In the genomic region with DNA sequence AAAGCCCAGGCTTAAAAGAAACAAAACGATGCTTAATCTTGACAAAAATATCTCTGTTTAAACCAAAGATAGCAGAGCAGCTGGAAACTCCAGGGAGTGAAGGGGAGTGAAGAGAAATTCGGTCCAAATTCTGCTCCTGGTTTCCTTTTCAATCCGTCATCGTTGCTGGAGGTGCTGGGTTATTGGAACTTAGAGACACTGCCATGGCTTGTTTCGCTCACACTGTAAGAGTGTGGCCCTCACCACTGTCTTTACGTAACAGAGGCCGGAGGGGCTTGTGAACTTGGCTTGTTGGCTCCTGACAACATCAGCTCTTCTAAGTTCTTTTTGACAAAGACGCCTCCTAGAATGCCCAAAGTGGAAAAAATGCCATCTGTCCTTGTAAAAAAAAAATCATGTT, we compare ENCODE assay signal across 17 mouse cellular contexts.
DNase-seq lines count a peak whose midpoint lies in the region; ATAC-seq and TF ChIP-seq lines count a peak whose summit lies in the region.
"Had no signal": no experiment of that assay in that cellular context is flagged by ENCODE, and none has a peak within 500 bp of the region (broad histone marks: within the 10 kb centered on the region; RNA-seq: fewer than 3 reads in every experiment).

No protein-coding gene starts in this region.

- intact Hi-C loops in gastrocnemius, postnatal 36 days (cut with DNase I), result no loop called here

- H3K9ac ChIP-seq in stomach, embryonic 14.5 days (replicated peaks; ENCODE audit: low read depth, low read length), result no peak overlapping the region
- H3K9ac ChIP-seq in stomach, postnatal 0 days (ENCODE audit: low read length), result no peak overlapping the region
- H3K9ac ChIP-seq in intestine, postnatal 0 days (ENCODE audit: low read depth, low read length), result no peak overlapping the region
- H3K9ac ChIP-seq: embryonic facial prominence, embryonic 12.5 days; heart, embryonic 13.5 days; hindbrain, embryonic 15.5 days; limb, embryonic 15.5 days had no signal

- no peak overlapping the region for H3K4me2 ChIP-seq in stomach, embryonic 14.5 days (replicated peaks; ENCODE audit: low read depth, low read length)
- H3K4me2 ChIP-seq in stomach, postnatal 0 days (replicated peaks; ENCODE audit: low read depth), result no peak overlapping the region; the same call in 1 of the 2 replicates
- no peak overlapping the region for H3K4me2 ChIP-seq in intestine, postnatal 0 days (replicated peaks; ENCODE audit: low read depth)
- H3K4me2 ChIP-seq: embryonic facial prominence, embryonic 12.5 days; heart, embryonic 13.5 days; limb, embryonic 15.5 days had no signal

- H3K27me3 ChIP-seq in stomach, embryonic 14.5 days (ENCODE audit: control insufficient read depth, insufficient read depth, low read length), result no peaks in the 10 kb centered on the region
- no peaks in the 10 kb centered on the region for H3K27me3 ChIP-seq in stomach, postnatal 0 days (ENCODE audit: control insufficient read depth, insufficient read depth, low read length)
- no peaks in the 10 kb centered on the region for H3K27me3 ChIP-seq in intestine, postnatal 0 days (replicated peaks; ENCODE audit: control insufficient read depth, insufficient read depth, low read length)
- H3K27me3 ChIP-seq: embryonic facial prominence, embryonic 12.5 days; heart, embryonic 13.5 days; hindbrain, embryonic 15.5 days; limb, embryonic 15.5 days had no signal

- WGBS in stomach, embryonic 14.5 days, result 54% methylated on average over 8 of the region's 8 CpGs
- WGBS in stomach, postnatal 0 days, result 53% methylated on average over 8 of the region's 8 CpGs
- 74% methylated on average over 8 of the region's 8 CpGs for WGBS in intestine, postnatal 0 days

- H3K4me1 ChIP-seq in stomach, embryonic 14.5 days (ENCODE audit: control insufficient read depth, insufficient read depth, low read length), result peaks cover 4% of the 10 kb centered on the region
- no peaks in the 10 kb centered on the region for H3K4me1 ChIP-seq in stomach, postnatal 0 days (replicated peaks; ENCODE audit: control insufficient read depth, insufficient read depth)
- no peaks in the 10 kb centered on the region for H3K4me1 ChIP-seq in intestine, postnatal 0 days (replicated peaks; ENCODE audit: control insufficient read depth, insufficient read depth, low read length)
- H3K4me1 ChIP-seq: embryonic facial prominence, embryonic 12.5 days had no signal

- TF ChIP-seq CTCF in stomach, postnatal 0 days (IDR thresholded peaks at IDR 0.05; ENCODE audit: low read depth), result no peak
- TF ChIP-seq CTCF in intestine, postnatal 0 days (IDR thresholded peaks at IDR 0.05; ENCODE audit: low read depth), result no peak

- H3K27ac ChIP-seq in stomach, embryonic 14.5 days (ENCODE audit: low read length), result 0 out of 2 replicates have a peak overlapping the region, but pooled peaks have one; percentile 12
- H3K27ac ChIP-seq in stomach, postnatal 0 days (replicated peaks), result no peak overlapping the region
- no peak overlapping the region for H3K27ac ChIP-seq in intestine, postnatal 0 days (ENCODE audit: low read depth, low read length)
- H3K27ac ChIP-seq: embryonic facial prominence, embryonic 12.5 days; heart, embryonic 13.5 days; hindbrain, embryonic 15.5 days; kidney, postnatal 0 days; limb, embryonic 15.5 days had no signal

- ATAC-seq in stomach, embryonic 14.5 days (ENCODE audit: insufficient number of reproducible peaks, insufficient read depth, low FRiP score, low read depth), result no peak
- ATAC-seq in stomach, postnatal 0 days (ENCODE audit: low FRiP score, low TSS enrichment), result no peak
- ATAC-seq in intestine, postnatal 0 days, result no peak

- DNase-seq in layer of hippocampus, adult 8-10 months (ENCODE audit: low spot score in 2 of 2), result peak; percentile 18 to 26
- DNase-seq in layer of hippocampus, postnatal 25 days (ENCODE audit: extremely low spot score in 1 of 2, low spot score in 1 of 2), result no peak
- DNase-seq in stomach, postnatal 0 days (ENCODE audit: low spot score), result no peak
- peak; percentile 19 to 42 for DNase-seq in left cerebral cortex, adult 9 months (ENCODE audit: low spot score in 2 of 2)
- no peak for DNase-seq in gastrocnemius, postnatal 36 days
- DNase-seq: adrenal gland, postnatal 25 days; cerebellum, adult 2 months; heart, postnatal 36 days; kidney, adult 11 months; lung, postnatal 36 days had no signal

- no peaks in the 10 kb centered on the region for H3K36me3 ChIP-seq in stomach, embryonic 14.5 days (ENCODE audit: control insufficient read depth, insufficient read depth, low read length)
- H3K36me3 ChIP-seq in stomach, postnatal 0 days (ENCODE audit: control insufficient read depth, insufficient read depth, low read length), result no peaks in the 10 kb centered on the region
- H3K36me3 ChIP-seq in intestine, postnatal 0 days (ENCODE audit: control insufficient read depth, insufficient read depth), result no peaks in the 10 kb centered on the region
- H3K36me3 ChIP-seq: embryonic facial prominence, embryonic 12.5 days; heart, embryonic 13.5 days; hindbrain, embryonic 15.5 days; limb, embryonic 15.5 days had no signal

- no peak for TF ChIP-seq EP300 in stomach, postnatal 0 days (optimal IDR thresholded peaks at IDR 0.05)

- H3K4me3 ChIP-seq in stomach, embryonic 14.5 days (ENCODE audit: low read depth, low read length), result no peak overlapping the region
- H3K4me3 ChIP-seq in stomach, postnatal 0 days (ENCODE audit: low read depth, low read length), result no peak overlapping the region
- H3K4me3 ChIP-seq in intestine, postnatal 0 days (ENCODE audit: low read depth, low read length), result no peak overlapping the region
- H3K4me3 ChIP-seq: embryonic facial prominence, embryonic 12.5 days; heart, embryonic 13.5 days; hindbrain, embryonic 15.5 days; limb, embryonic 15.5 days had no signal

- H3K9me3 ChIP-seq in stomach, embryonic 14.5 days (ENCODE audit: control insufficient read depth, low read depth, low read length), result no peaks in the 10 kb centered on the region
- no peaks in the 10 kb centered on the region for H3K9me3 ChIP-seq in stomach, postnatal 0 days (ENCODE audit: control insufficient read depth, low read length)
- no peaks in the 10 kb centered on the region for H3K9me3 ChIP-seq in intestine, postnatal 0 days (ENCODE audit: control insufficient read depth)
- H3K9me3 ChIP-seq: embryonic facial prominence, embryonic 12.5 days; heart, embryonic 13.5 days; hindbrain, embryonic 15.5 days; limb, embryonic 15.5 days had no signal

Comparison
In these comparisons a context has a peak if more than half of its experiments do, and no peak if none do; other contexts are left out.
1. DNase-seq: peak in layer of hippocampus, adult 8-10 months (2 of 2) and left cerebral cortex, adult 9 months (2 of 2); none in layer of hippocampus, postnatal 25 days (0 of 2), stomach, postnatal 0 days (single experiment) and gastrocnemius, postnatal 36 days (0 of 2).